Mouse (Mus musculus) forebrain, embryonic 15.5 days (tissue): ENCODE data around the gene Ablim1. TPM values are rescaled to one million over a fixed set of nuclear protein-coding genes. Genes with fewer than 3 reads are reported as not detected.
A peak's percentile ranks its signal among the peaks of the same experiment; 100 is the strongest.

ENCODE experiments used
- ATAC-seq: fragments of 200-750 bp; cut with Nextera tagmentation; replicated peaks from 2 replicates; pipeline ENCODE4 v1.8.0; 2017; ENCODE audit warnings: mild to moderate bottlenecking, moderate TSS enrichment, moderate library complexity
- H3K27ac ChIP-seq: fragments of 300-500 bp; sonication (generic); replicated peaks from 2 replicates; pipeline ENCODE4 v1.5.1; 2015; ENCODE audit warnings: mild to moderate bottlenecking, inconsistent platforms
- H3K27me3 ChIP-seq: fragments of 300-500 bp; sonication (generic); 2 replicates; pipeline ENCODE4 v1.6.1; 2015; ENCODE audit warnings: inconsistent platforms
- H3K36me3 ChIP-seq: fragments of 300-500 bp; sonication (generic); 2 replicates; pipeline ENCODE4 v1.6.1; 2015; ENCODE audit warnings: mild to moderate bottlenecking, inconsistent platforms
- H3K4me1 ChIP-seq: fragments of 300-500 bp; sonication (generic); 2 replicates; pipeline ENCODE4 v1.6.1; 2015; ENCODE audit warnings: inconsistent platforms
- H3K4me2 ChIP-seq: fragments of 300-500 bp; sonication (generic); replicated peaks from 2 replicates; pipeline ENCODE4 v1.6.1; 2015; ENCODE audit warnings: mild to moderate bottlenecking, inconsistent platforms
- H3K4me3 ChIP-seq: fragments of 300-500 bp; sonication (generic); 2 replicates; pipeline ENCODE4 v1.5.1; 2015; ENCODE audit warnings: mild to moderate bottlenecking, inconsistent platforms
- H3K9ac ChIP-seq: fragments of 300-500 bp; sonication (generic); replicated peaks from 2 replicates; pipeline ENCODE4 v1.6.1; 2015; ENCODE audit warnings: mild to moderate bottlenecking, inconsistent platforms
- H3K9me3 ChIP-seq: fragments of 300-500 bp; sonication (generic); 2 replicates; pipeline ENCODE4 v1.6.1; 2016; ENCODE audit warnings: inconsistent platforms
- WGBS: fragments of 180-500 bp; shearing (Covaris S2); methylation state at CpG from one replicate; pipeline ENCODE4 v1.1.7; 2015; ENCODE audit warnings: mixed read lengths; 5-methylcytosine and 5-hydroxymethylcytosine counted together
- polyA plus RNA-seq: library from polyadenylated mRNA; unstranded; fragments of >200 nt; fragmentation: Nextera tagmentation; extraction: Ambion mirVana; gene quantifications from 2 replicates; pipeline ENCODE4 v1.2.1, GENCODE M21; 2015

Ablim1 gene
- polyA plus RNA-seq, 1 experiment from 2014 or later: 37.8 TPM

DNA sequence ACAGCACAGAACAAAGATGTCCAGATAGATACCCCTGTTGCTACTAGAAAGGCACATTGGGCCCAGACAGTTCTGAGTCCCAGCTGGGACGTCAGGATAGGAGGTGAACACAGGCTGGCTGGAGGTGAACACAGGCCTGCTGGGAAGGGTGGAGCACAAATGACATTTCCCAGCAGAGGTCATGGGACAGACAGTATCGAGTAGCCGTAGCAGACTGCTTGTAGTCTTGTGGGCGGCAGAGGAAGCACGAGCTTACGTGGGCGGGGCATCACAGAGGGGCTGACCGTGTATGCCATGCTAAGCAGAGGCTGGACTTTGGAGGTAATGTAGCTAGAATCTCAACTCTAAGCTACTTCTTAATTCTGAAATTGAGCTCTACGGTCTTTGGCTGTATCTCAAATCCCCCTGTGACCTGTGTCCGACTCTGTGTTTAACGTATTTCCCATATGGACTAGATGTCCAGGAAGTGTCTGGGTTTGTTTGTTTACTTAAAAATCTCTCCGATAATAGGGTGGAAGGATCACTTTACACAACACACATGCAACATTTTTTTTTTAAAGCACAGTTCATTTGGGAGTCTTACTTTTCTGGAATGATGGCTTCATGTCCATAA lies 114.1 kb downstream of the Ablim1 start:
- H3K27ac ChIP-seq: no peak overlapping the region
- no peak for ATAC-seq
- 0 out of 2 replicates have a peak, but pooled peaks cover 4% of the 10 kb centered on the region for H3K27me3 ChIP-seq
- WGBS: 69% methylated on average over 12 of the region's 12 CpGs
- no peak overlapping the region for H3K4me3 ChIP-seq
- no peaks in the 10 kb centered on the region for H3K36me3 ChIP-seq
- no peak overlapping the region for H3K9ac ChIP-seq
- no peak overlapping the region for H3K4me2 ChIP-seq
- H3K4me1 ChIP-seq: peaks cover 31% of the 10 kb centered on the region
- H3K9me3 ChIP-seq: no peaks in the 10 kb centered on the region

DNA sequence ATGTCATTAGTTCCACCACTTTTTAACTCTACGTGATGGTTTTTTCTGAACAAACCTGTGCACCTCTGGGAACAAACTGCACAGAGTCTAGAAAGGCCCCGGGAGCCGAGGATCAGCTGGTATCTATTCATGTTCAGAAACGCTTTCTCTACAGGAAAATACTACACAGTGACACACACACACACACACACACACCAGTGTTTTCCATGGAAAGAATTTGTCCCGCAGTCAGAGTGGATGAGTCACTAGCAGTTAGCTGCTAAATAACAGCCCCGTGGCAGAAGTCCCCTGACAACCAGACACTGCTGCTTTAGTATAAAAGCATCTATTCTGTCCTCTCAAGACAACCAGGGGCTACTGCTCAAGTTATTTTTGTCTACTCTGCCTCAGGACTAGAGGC lies 115.4 kb downstream of the Ablim1 start:
- Histone ChIP-seq H3K4me3 (no peak overlapping the region), H3K36me3 (no peaks in the 10 kb centered on the region), H3K4me2 (no peak overlapping the region), H3K27me3 (0 out of 2 replicates have a peak, but pooled peaks cover 10% of the 10 kb centered on the region), H3K27ac (no peak overlapping the region), H3K9me3 (no peaks in the 10 kb centered on the region), H3K4me1 (peaks cover 37% of the 10 kb centered on the region), H3K9ac (no peak overlapping the region)
- no peak for ATAC-seq
- 54% methylated on average over 6 of the region's 6 CpGs for WGBS

DNA sequence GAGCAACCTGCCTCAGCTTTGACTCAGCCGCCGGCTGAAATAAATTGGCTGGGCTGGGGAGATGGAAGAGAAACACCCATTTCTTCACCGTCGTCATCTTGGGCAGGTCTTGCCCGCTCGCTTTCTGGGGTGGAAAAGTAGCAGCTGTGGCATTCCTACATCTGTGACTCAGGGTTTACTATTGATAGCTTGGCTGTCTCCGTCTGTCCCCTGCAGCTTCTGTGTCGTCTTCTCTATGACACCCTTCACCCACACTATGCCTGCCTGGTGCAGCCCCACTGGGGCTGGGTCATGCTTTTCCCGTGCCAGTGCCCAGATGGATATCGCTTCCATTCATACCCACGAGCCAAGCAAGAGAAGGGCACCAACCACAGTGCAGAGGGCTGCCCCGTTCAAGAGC lies 116.2 kb downstream of the Ablim1 start:
- Histone ChIP-seq H3K4me2 (no peak overlapping the region), H3K4me3 (no peak overlapping the region), H3K27ac (no peak overlapping the region), H3K9ac (no peak overlapping the region), H3K36me3 (no peaks in the 10 kb centered on the region), H3K27me3 (0 out of 2 replicates have a peak, but pooled peaks cover 10% of the 10 kb centered on the region), H3K4me1 (peaks cover 37% of the 10 kb centered on the region), H3K9me3 (no peaks in the 10 kb centered on the region)
- 55% methylated on average over 12 of the region's 12 CpGs for WGBS
- ATAC-seq: peak; percentile 15; the same call in 1 of the 2 replicates

DNA sequence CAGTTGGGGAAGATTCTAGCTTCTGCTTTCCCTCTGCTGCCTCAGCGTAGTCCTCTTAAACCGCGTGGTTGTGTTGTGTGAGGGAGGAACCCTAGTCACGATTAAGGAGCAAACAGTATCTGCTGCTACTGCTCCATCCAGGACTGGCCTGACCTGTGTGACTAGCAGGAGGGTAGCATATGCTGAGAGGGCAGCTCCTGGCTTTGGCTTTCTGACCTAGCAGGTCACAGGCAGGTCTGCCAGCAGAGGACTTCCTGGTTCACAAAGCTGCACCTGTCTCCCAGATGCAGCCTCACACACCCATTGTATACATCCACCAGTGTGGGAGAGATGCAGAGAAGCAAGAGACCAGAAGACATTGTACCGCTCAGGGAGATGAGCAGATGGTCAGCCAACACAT lies 116.7 kb downstream of the Ablim1 start:
- 46% methylated on average over 5 of the region's 5 CpGs for WGBS
- H3K4me1 ChIP-seq: peaks cover 37% of the 10 kb centered on the region
- peak overlapping the region; percentile 95; the same call in 1 of the 2 replicates for H3K4me2 ChIP-seq
- no peak overlapping the region for H3K27ac ChIP-seq
- H3K9me3 ChIP-seq: no peaks in the 10 kb centered on the region
- H3K4me3 ChIP-seq: no peak overlapping the region
- 0 out of 2 replicates have a peak, but pooled peaks cover 10% of the 10 kb centered on the region for H3K27me3 ChIP-seq
- ATAC-seq: peak; percentile 51; the same call in 1 of the 2 replicates
- no peaks in the 10 kb centered on the region for H3K36me3 ChIP-seq
- H3K9ac ChIP-seq: peak overlapping the region; percentile 56; the same call in 1 of the 2 replicates

DNA sequence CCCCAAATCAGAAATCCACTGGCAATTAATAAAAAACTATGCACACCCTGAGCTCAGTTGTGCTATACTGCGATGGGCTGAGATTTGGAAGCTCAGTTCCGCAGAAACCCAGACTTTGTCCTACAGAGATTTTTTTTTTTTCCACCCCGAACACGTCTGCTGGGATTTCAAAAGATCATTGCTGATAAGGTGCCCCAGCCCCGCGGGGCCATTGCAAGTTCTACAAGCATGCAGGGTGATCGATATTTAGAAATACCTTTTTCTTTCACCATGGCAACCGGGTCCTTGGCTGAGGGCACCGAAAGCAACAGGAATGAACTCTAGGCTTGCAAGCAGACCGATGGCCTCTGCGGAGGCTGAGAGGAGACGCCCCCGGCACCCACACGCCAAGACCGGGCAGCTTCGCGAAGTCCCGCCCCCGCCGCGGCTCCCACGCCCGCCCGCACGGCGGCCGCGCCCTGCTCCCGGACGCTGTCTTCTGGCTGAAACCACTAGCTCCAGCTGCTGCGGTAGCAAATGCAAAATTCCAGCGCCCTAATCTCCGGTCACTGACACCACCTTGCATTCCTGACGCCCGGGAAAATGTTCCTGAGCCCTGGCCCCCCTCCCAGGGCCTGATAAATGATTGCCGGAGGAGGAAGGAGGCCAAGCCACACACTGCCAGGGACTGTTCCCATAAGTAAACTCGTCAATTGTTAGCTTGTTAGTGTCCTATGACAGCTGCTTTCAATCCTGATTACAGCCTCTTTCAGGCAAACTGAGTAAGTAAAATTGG lies 117.5 kb downstream of the Ablim1 start:
- Histone ChIP-seq H3K27me3 (0 out of 2 replicates have a peak, but pooled peaks cover 10% of the 10 kb centered on the region), H3K9me3 (no peaks in the 10 kb centered on the region), H3K9ac (peak overlapping the region; percentile 56), H3K4me3 (peak overlapping the region; percentile 48), H3K4me1 (peaks cover 37% of the 10 kb centered on the region), H3K27ac (0 out of 2 replicates have a peak overlapping the region, but pooled peaks have one; percentile 40), H3K36me3 (no peaks in the 10 kb centered on the region), H3K4me2 (peak overlapping the region; percentile 95)
- WGBS: 1% methylated on average over 37 of the region's 37 CpGs
- ATAC-seq: peak; percentile 51

DNA sequence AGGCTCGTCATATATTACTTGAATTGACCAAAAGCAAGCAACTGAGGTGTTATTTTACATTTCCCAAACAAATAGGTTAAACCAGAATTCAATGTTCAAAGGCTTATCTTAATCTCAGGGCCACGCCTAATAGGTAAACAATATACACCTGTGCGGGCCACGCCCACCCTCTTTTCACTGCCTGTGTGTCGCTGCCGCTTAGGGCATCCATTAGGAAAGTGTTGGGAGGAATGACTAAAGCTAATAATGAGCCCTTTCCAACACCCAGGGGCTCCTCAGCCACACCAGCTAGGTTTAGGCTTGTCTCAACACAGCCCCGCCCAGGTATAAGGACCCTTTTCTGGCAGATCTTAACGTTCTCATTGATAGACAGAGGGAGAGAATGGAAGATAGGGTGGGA lies 118.1 kb downstream of the Ablim1 start:
- H3K4me1 ChIP-seq: peaks cover 37% of the 10 kb centered on the region
- H3K9ac ChIP-seq: peak overlapping the region; percentile 56; the same call in 1 of the 2 replicates
- H3K4me2 ChIP-seq: peak overlapping the region; percentile 95
- H3K4me3 ChIP-seq: peak overlapping the region; percentile 48
- ATAC-seq: no peak
- H3K36me3 ChIP-seq: no peaks in the 10 kb centered on the region
- H3K9me3 ChIP-seq: no peaks in the 10 kb centered on the region
- 0 out of 2 replicates have a peak, but pooled peaks cover 10% of the 10 kb centered on the region for H3K27me3 ChIP-seq
- 46% methylated on average over 8 of the region's 8 CpGs for WGBS
- H3K27ac ChIP-seq: no peak overlapping the region

DNA sequence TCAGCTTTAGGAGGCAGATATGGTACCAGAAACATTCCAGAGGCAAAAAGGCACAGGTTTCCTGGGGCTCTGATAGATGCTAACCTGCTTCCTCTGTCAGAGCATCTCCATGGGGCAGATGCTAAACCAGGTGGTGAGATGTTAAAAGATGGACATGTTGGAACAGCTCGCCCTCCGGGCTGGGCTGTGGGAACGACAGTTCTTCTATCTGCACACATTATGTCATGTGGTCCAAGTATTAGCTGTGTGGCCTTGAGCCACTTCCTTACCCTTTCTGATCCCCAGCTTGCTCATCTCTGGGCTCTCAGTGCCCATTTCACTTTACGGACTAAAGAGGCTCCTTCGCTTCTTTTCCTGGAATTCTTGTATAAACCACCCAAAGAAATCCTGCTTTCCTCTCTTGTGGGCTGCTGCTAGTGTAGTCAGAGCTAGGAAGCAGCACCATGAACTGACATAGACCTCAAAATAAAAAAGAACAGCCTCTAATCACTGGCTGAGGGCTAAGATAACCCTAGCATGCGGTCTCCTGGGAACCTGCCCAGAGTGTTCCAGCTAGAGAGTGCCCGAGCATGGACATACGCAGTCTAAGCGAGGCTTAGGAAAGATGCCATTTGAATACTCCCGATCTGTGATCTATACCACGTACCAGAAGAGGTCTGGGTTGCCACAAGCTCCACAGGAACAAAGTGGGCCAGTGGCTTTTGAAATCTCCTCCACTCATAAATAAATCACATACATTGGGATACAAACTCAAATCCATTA lies 119.4 kb downstream of the Ablim1 start:
- Histone ChIP-seq H3K9ac (no peak overlapping the region), H3K9me3 (no peaks in the 10 kb centered on the region), H3K4me2 (peak overlapping the region; percentile 95), H3K27ac (no peak overlapping the region), H3K4me1 (peaks cover 37% of the 10 kb centered on the region), H3K36me3 (no peaks in the 10 kb centered on the region), H3K4me3 (no peak overlapping the region), H3K27me3 (0 out of 2 replicates have a peak, but pooled peaks cover 10% of the 10 kb centered on the region)
- ATAC-seq: no peak
- WGBS: 92% methylated on average over 11 of the region's 11 CpGs

DNA sequence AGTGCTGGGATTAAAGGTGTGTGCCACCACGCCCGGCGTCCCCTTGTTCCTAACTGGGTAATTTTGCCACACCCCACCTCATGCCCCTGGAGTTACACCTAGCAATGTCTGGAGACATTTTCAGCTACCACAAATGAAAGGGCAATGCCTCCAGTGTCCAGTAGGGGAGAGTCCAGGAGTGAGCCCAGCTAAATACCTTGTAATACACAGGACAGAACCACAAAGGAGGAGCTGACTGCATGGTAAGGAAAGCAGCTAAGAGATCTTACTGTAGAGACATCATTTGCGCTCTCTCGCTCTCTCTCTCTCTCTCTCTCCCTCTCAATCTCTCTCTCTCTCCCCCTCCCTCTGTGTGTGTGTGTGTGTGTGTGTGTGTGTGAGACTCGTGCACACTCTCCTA lies 120.8 kb downstream of the Ablim1 start:
- Histone ChIP-seq H3K36me3 (no peaks in the 10 kb centered on the region), H3K9me3 (no peaks in the 10 kb centered on the region), H3K27ac (no peak overlapping the region), H3K4me2 (no peak overlapping the region), H3K27me3 (0 out of 2 replicates have a peak, but pooled peaks cover 10% of the 10 kb centered on the region), H3K9ac (no peak overlapping the region), H3K4me1 (peaks cover 31% of the 10 kb centered on the region), H3K4me3 (no peak overlapping the region)
- WGBS: 87% methylated on average over 6 of the region's 6 CpGs
- ATAC-seq: no peak

DNA sequence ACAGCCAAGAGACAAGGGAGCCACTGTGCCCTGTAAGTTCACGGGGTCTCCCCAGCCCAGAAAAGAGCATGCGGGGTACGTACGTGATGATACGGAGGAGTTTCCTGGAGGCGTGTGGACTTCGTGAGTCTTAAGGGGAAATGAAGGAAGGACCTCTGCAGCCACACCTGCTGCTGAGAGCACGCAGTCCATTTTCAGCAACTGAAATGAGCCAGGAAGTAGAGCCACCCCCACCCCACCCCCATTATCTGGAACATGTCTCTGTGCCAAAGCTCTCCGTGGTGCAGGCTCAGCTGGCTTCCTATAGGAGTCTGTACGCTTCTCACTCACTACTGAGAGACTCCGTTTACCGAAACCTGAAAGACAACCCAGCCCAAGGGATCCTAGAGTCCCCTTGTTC lies 121.3 kb downstream of the Ablim1 start:
- ATAC-seq: no peak
- H3K27ac ChIP-seq: no peak overlapping the region
- H3K4me1 ChIP-seq: peaks cover 25% of the 10 kb centered on the region
- H3K9me3 ChIP-seq: no peaks in the 10 kb centered on the region
- H3K9ac ChIP-seq: no peak overlapping the region
- WGBS: 85% methylated on average over 12 of the region's 12 CpGs
- H3K4me2 ChIP-seq: no peak overlapping the region
- no peak overlapping the region for H3K4me3 ChIP-seq
- H3K36me3 ChIP-seq: no peaks in the 10 kb centered on the region
- H3K27me3 ChIP-seq: 0 out of 2 replicates have a peak, but pooled peaks cover 10% of the 10 kb centered on the region

DNA sequence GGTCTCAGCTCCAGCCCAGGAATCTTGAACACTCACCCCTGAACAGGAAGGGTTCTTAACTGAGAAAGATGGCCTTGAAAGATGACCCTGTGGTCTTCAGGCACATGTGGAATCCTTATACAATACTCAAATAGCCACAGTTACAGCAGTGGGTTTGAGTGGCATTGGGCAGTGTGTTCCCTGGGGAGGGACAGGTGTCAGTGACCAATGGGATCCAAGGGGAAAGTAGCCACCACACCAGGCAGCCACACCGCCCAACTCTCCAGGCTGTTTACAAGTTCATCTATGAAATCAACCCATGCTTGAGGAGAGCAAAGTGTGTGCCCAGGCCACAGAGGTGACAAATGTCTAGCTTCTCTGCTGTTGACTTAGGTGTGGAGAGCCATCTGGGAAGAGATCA lies 123.6 kb downstream of the Ablim1 start:
- H3K27ac ChIP-seq: no peak overlapping the region
- H3K4me3 ChIP-seq: no peak overlapping the region
- 0 out of 2 replicates have a peak, but pooled peaks cover 10% of the 10 kb centered on the region for H3K27me3 ChIP-seq
- H3K9me3 ChIP-seq: no peaks in the 10 kb centered on the region
- ATAC-seq: no peak
- H3K4me1 ChIP-seq: 0 out of 2 replicates have a peak, but pooled peaks cover 5% of the 10 kb centered on the region
- H3K4me2 ChIP-seq: no peak overlapping the region
- 86% methylated on average over 1 of the region's 1 CpGs for WGBS
- no peak overlapping the region for H3K9ac ChIP-seq
- no peaks in the 10 kb centered on the region for H3K36me3 ChIP-seq

DNA sequence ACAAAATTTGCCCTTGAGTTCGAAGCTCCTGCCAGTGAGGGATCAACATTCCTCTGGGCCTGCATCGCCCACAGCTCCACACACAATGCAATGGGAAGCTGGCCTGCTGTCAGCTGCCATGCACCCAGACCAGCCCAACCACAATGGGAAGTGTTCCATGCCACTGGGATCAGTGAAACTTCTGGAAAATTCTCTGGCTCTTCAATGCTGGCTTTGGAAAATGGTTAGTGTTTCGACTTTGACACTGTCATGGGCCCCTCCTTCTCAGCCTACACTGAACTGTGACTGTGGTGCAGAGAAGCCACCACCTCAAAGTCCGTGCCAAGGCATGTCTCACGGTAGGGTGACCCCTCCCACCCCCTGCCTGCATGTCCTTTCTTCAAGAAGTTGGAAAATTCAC lies 125.3 kb downstream of the Ablim1 start:
- WGBS: 75% methylated on average over 5 of the region's 5 CpGs
- H3K4me1 ChIP-seq: no peaks in the 10 kb centered on the region

DNA sequence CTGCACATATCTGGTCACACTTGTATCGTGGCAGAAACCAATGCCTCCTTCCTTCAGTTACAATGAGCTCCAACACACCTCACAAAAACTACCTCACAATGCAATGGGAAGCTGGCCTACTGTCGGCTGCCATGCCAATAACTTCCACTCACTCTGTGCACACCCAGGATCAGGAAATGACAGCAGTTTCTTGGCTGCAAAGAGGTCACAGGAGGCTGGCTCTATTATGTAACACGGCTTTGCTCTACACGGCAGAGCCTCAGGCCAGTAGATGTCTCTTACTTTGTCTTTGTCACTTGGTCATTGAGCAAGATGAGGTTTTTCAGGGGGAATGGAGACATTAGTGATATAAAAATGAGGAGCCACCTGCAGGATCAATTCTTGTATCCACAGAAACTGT lies 126.2 kb downstream of the Ablim1 start:
- Histone ChIP-seq H3K9ac (no peak overlapping the region), H3K4me3 (no peak overlapping the region), H3K36me3 (no peaks in the 10 kb centered on the region), H3K4me2 (no peak overlapping the region), H3K4me1 (no peaks in the 10 kb centered on the region), H3K27ac (no peak overlapping the region), H3K9me3 (no peaks in the 10 kb centered on the region), H3K27me3 (no peaks in the 10 kb centered on the region)
- ATAC-seq: no peak
- 89% methylated on average over 4 of the region's 4 CpGs for WGBS

More for the DNA sequence above, 125.3 kb downstream of the Ablim1 start:
- Histone ChIP-seq H3K9me3 (no peaks in the 10 kb centered on the region), H3K9ac (no peak overlapping the region), H3K27ac (no peak overlapping the region), H3K4me2 (no peak overlapping the region), H3K36me3 (no peaks in the 10 kb centered on the region), H3K27me3 (no peaks in the 10 kb centered on the region), H3K4me3 (no peak overlapping the region)
- ATAC-seq: no peak
